Mouse (Mus musculus): ENCODE measurements around the gene Mtmr3.
"Not testable (repeated sequence)": the region's sequence is repeated elsewhere in the genome, so short reads cannot be mapped to it uniquely, and the experiment has no call there.

The Mtmr3 gene

GRCm38 (mm10) chr11:4602691-4603441, 8.2 kb upstream of the Mtmr3 start:
- DNase-seq (ENCODE audit: inconsistent age in 2 of 2, low spot score in 1 of 2): peak; percentile 33 to 73

GRCm38 (mm10) chr11:4601890-4602289, 7.2 kb upstream of the Mtmr3 start:
- DNase-seq (ENCODE audit: inconsistent age in 2 of 2, low spot score in 1 of 2): no peak

- DNase-seq (ENCODE audit: inconsistent age in 2 of 2, low spot score in 1 of 2): no peak
These were observed 5.3 kb upstream of the Mtmr3 start for GRCm38 (mm10) chr11:4599916-4600315.

- DNase-seq (ENCODE audit: inconsistent age in 2 of 2, low spot score in 1 of 2): no peak
These were observed 3.7 kb upstream of the Mtmr3 start for GRCm38 (mm10) chr11:4598411-4598810.

- peak; percentile 63 to 88 for DNase-seq (ENCODE audit: inconsistent age in 2 of 2, low spot score in 1 of 2)
These were observed 635 bp downstream of the Mtmr3 start for GRCm38 (mm10) chr11:4593849-4594607.

- peak in 1 of 2 experiments; percentile 39 for DNase-seq (ENCODE audit: inconsistent age in 2 of 2, low spot score in 1 of 2)
These were observed 1.2 kb downstream of the Mtmr3 start for GRCm38 (mm10) chr11:4593491-4593848.

GRCm38 (mm10) chr11:4591811-4592210, 2.9 kb downstream of the Mtmr3 start:
- DNase-seq (ENCODE audit: inconsistent age in 2 of 2, low spot score in 1 of 2): peak in 1 of 2 experiments; percentile 13

- DNase-seq (ENCODE audit: inconsistent age in 2 of 2, low spot score in 1 of 2): peak; percentile 86 to 96
These were observed 16.0 kb downstream of the Mtmr3 start for GRCm38 (mm10) chr11:4578682-4579081.

GRCm38 (mm10) chr11:4577079-4577478, 17.6 kb downstream of the Mtmr3 start:
- no peak for DNase-seq (ENCODE audit: inconsistent age in 2 of 2, low spot score in 1 of 2)

- DNase-seq (ENCODE audit: inconsistent age in 2 of 2, low spot score in 1 of 2): not testable (repeated sequence)
These were observed 18.5 kb downstream of the Mtmr3 start for GRCm38 (mm10) chr11:4576090-4576732.

- DNase-seq (ENCODE audit: inconsistent age in 2 of 2, low spot score in 1 of 2): no peak
These were observed 23.2 kb downstream of the Mtmr3 start for GRCm38 (mm10) chr11:4571491-4571901.

GRCm38 (mm10) chr11:4566333-4566732, 28.3 kb downstream of the Mtmr3 start:
- DNase-seq (ENCODE audit: inconsistent age in 2 of 2, low spot score in 1 of 2): no peak

- no peak for DNase-seq (ENCODE audit: inconsistent age in 2 of 2, low spot score in 1 of 2)
These were observed 29.1 kb downstream of the Mtmr3 start for GRCm38 (mm10) chr11:4565545-4565944.

GRCm38 (mm10) chr11:4553274-4554063, 41.2 kb downstream of the Mtmr3 start:
- DNase-seq (ENCODE audit: inconsistent age in 2 of 2, low spot score in 1 of 2): no peak

- DNase-seq (ENCODE audit: inconsistent age in 2 of 2, low spot score in 1 of 2): no peak
These were observed 47.1 kb downstream of the Mtmr3 start for GRCm38 (mm10) chr11:4547569-4547968.

- DNase-seq (ENCODE audit: inconsistent age in 2 of 2, low spot score in 1 of 2): no peak
These were observed 48.7 kb downstream of the Mtmr3 start for GRCm38 (mm10) chr11:4545976-4546375.

- DNase-seq (ENCODE audit: inconsistent age in 2 of 2, low spot score in 1 of 2): no peak
These were observed 49.3 kb downstream of the Mtmr3 start for GRCm38 (mm10) chr11:4545401-4545800.

- DNase-seq (ENCODE audit: inconsistent age in 2 of 2, low spot score in 1 of 2): not testable (repeated sequence)
These were observed 50.1 kb downstream of the Mtmr3 start for GRCm38 (mm10) chr11:4544627-4544921.

GRCm38 (mm10) chr11:4543746-4544626, 50.7 kb downstream of the Mtmr3 start:
- DNase-seq (ENCODE audit: inconsistent age in 2 of 2, low spot score in 1 of 2): no peak

GRCm38 (mm10) chr11:4543040-4543551, 51.6 kb downstream of the Mtmr3 start:
- DNase-seq (ENCODE audit: inconsistent age in 2 of 2, low spot score in 1 of 2): no peak

All from adrenal gland, adult (tissue).